Mouse (Mus musculus): ENCODE measurements at regions not wholly inside any gene's neighbourhood (a gene's known extent, or its start where the extent isn't known, plus 50 kb on each side); places are given as distances from the start of the nearest gene placed in this dataset.

- Histone ChIP-seq H3K9ac (ENCODE audit: low read depth, low read length) (no peak overlapping the region), H3K4me2 (replicated peaks; ENCODE audit: low read depth, low read length) (no peak overlapping the region), H3K27ac (ENCODE audit: low read depth, low read length) (no peak overlapping the region), H3K9me3 (ENCODE audit: control insufficient read depth, low read length) (no peaks in the 10 kb centered on the region), H3K27me3 (ENCODE audit: control insufficient read depth, insufficient read depth, low read length) (no peaks in the 10 kb centered on the region), H3K36me3 (ENCODE audit: control insufficient read depth, insufficient read depth, low read length) (no peaks in the 10 kb centered on the region), H3K4me1 (replicated peaks; ENCODE audit: control insufficient read depth, insufficient read depth, low read length) (no peaks in the 10 kb centered on the region), H3K4me3 (ENCODE audit: low read depth, low read length) (no peak overlapping the region)
- WGBS = 38% methylated on average over 1 of the region's 1 CpGs
- DNase-seq (ENCODE audit: low spot score) (peak; percentile 4), ATAC-seq (ENCODE audit: low FRiP score) (no peak)
Observed at GRCm38 (mm10) chr1:65681960-65682359, 244.4 kb upstream of the Crygf start.

GRCm38 (mm10) chr1:65687322-65687721, 239.0 kb upstream of the Crygf start:
- Histone ChIP-seq H3K4me2 (replicated peaks; ENCODE audit: low read depth, low read length) (no peak overlapping the region), H3K27ac (ENCODE audit: low read depth, low read length) (no peak overlapping the region), H3K36me3 (ENCODE audit: control insufficient read depth, insufficient read depth, low read length) (no peaks in the 10 kb centered on the region), H3K9me3 (ENCODE audit: control insufficient read depth, low read length) (no peaks in the 10 kb centered on the region), H3K27me3 (ENCODE audit: control insufficient read depth, insufficient read depth, low read length) (no peaks in the 10 kb centered on the region), H3K4me3 (ENCODE audit: low read depth, low read length) (no peak overlapping the region), H3K9ac (ENCODE audit: low read depth, low read length) (no peak overlapping the region), H3K4me1 (replicated peaks; ENCODE audit: control insufficient read depth, insufficient read depth, low read length) (no peaks in the 10 kb centered on the region)
- 88% methylated on average over 1 of the region's 1 CpGs for WGBS
- DNase-seq (ENCODE audit: low spot score) (no peak), ATAC-seq (ENCODE audit: low FRiP score) (no peak)

- no peak overlapping the region for H3K27ac ChIP-seq (ENCODE audit: low read depth, low read length)
- 89% methylated on average over 3 of the region's 3 CpGs for WGBS
- no peaks in the 10 kb centered on the region for H3K4me1 ChIP-seq (replicated peaks; ENCODE audit: control insufficient read depth, insufficient read depth, low read length)
- H3K36me3 ChIP-seq (ENCODE audit: control insufficient read depth, insufficient read depth, low read length) = no peaks in the 10 kb centered on the region
- ATAC-seq (ENCODE audit: low FRiP score) (no peak), DNase-seq (ENCODE audit: low spot score) (no peak)
- H3K4me2 ChIP-seq (replicated peaks; ENCODE audit: low read depth, low read length) = no peak overlapping the region
- no peaks in the 10 kb centered on the region for H3K27me3 ChIP-seq (ENCODE audit: control insufficient read depth, insufficient read depth, low read length)
- no peak overlapping the region for H3K4me3 ChIP-seq (ENCODE audit: low read depth, low read length)
- no peak overlapping the region for H3K9ac ChIP-seq (ENCODE audit: low read depth, low read length)
- H3K9me3 ChIP-seq (ENCODE audit: control insufficient read depth, low read length) = no peaks in the 10 kb centered on the region
Observed at GRCm38 (mm10) chr1:65730262-65730661, 196.1 kb upstream of the Crygf start.

GRCm38 (mm10) chr1:65757951-65758350, 168.4 kb upstream of the Crygf start:
- Histone ChIP-seq H3K27ac (ENCODE audit: low read depth, low read length) (no peak overlapping the region), H3K4me1 (replicated peaks; ENCODE audit: control insufficient read depth, insufficient read depth, low read length) (no peaks in the 10 kb centered on the region), H3K27me3 (ENCODE audit: control insufficient read depth, insufficient read depth, low read length) (no peaks in the 10 kb centered on the region), H3K9ac (ENCODE audit: low read depth, low read length) (no peak overlapping the region), H3K36me3 (ENCODE audit: control insufficient read depth, insufficient read depth, low read length) (no peaks in the 10 kb centered on the region), H3K4me3 (ENCODE audit: low read depth, low read length) (no peak overlapping the region), H3K9me3 (ENCODE audit: control insufficient read depth, low read length) (no peaks in the 10 kb centered on the region), H3K4me2 (replicated peaks; ENCODE audit: low read depth, low read length) (no peak overlapping the region)
- DNase-seq (ENCODE audit: low spot score) = no peak
- ATAC-seq (ENCODE audit: low FRiP score) = no peak
- WGBS = 92% methylated on average over 2 of the region's 2 CpGs

- no peak overlapping the region for H3K9ac ChIP-seq (ENCODE audit: low read depth, low read length)
- no peak overlapping the region for H3K27ac ChIP-seq (ENCODE audit: low read depth, low read length)
- DNase-seq (ENCODE audit: low spot score) (no peak), ATAC-seq (ENCODE audit: low FRiP score) (no peak)
- no peaks in the 10 kb centered on the region for H3K36me3 ChIP-seq (ENCODE audit: control insufficient read depth, insufficient read depth, low read length)
- no peak overlapping the region for H3K4me3 ChIP-seq (ENCODE audit: low read depth, low read length)
- H3K4me2 ChIP-seq (replicated peaks; ENCODE audit: low read depth, low read length) = no peak overlapping the region
- H3K27me3 ChIP-seq (ENCODE audit: control insufficient read depth, insufficient read depth, low read length) = no peaks in the 10 kb centered on the region
- no peaks in the 10 kb centered on the region for H3K9me3 ChIP-seq (ENCODE audit: control insufficient read depth, low read length)
- WGBS = 73% methylated on average over 2 of the region's 2 CpGs
- no peaks in the 10 kb centered on the region for H3K4me1 ChIP-seq (replicated peaks; ENCODE audit: control insufficient read depth, insufficient read depth, low read length)
Observed at GRCm38 (mm10) chr1:65761141-65761540, 165.2 kb upstream of the Crygf start.

GRCm38 (mm10) chr1:65800244-65800643, 126.1 kb upstream of the Crygf start:
- no peak overlapping the region for H3K4me3 ChIP-seq (ENCODE audit: low read depth, low read length)
- H3K4me1 ChIP-seq (replicated peaks; ENCODE audit: control insufficient read depth, insufficient read depth, low read length) = no peaks in the 10 kb centered on the region
- DNase-seq (ENCODE audit: low spot score) (no peak), ATAC-seq (ENCODE audit: low FRiP score) (no peak)
- WGBS = 74% methylated on average over 1 of the region's 1 CpGs
- no peak overlapping the region for H3K27ac ChIP-seq (ENCODE audit: low read depth, low read length)
- no peak overlapping the region for H3K9ac ChIP-seq (ENCODE audit: low read depth, low read length)
- no peaks in the 10 kb centered on the region for H3K9me3 ChIP-seq (ENCODE audit: control insufficient read depth, low read length)
- H3K27me3 ChIP-seq (ENCODE audit: control insufficient read depth, insufficient read depth, low read length) = no peaks in the 10 kb centered on the region
- no peaks in the 10 kb centered on the region for H3K36me3 ChIP-seq (ENCODE audit: control insufficient read depth, insufficient read depth, low read length)
- H3K4me2 ChIP-seq (replicated peaks; ENCODE audit: low read depth, low read length) = no peak overlapping the region

- H3K27ac ChIP-seq (ENCODE audit: low read depth, low read length) = no peak overlapping the region
- no peak overlapping the region for H3K9ac ChIP-seq (ENCODE audit: low read depth, low read length)
- WGBS = 79% methylated on average over 5 of the region's 5 CpGs
- no peaks in the 10 kb centered on the region for H3K4me1 ChIP-seq (replicated peaks; ENCODE audit: control insufficient read depth, insufficient read depth, low read length)
- ATAC-seq (ENCODE audit: low FRiP score) = no peak
- DNase-seq (ENCODE audit: low spot score) = no peak
- H3K9me3 ChIP-seq (ENCODE audit: control insufficient read depth, low read length) = no peaks in the 10 kb centered on the region
- H3K27me3 ChIP-seq (ENCODE audit: control insufficient read depth, insufficient read depth, low read length) = no peaks in the 10 kb centered on the region
- no peaks in the 10 kb centered on the region for H3K36me3 ChIP-seq (ENCODE audit: control insufficient read depth, insufficient read depth, low read length)
- H3K4me2 ChIP-seq (replicated peaks; ENCODE audit: low read depth, low read length) = no peak overlapping the region
- no peak overlapping the region for H3K4me3 ChIP-seq (ENCODE audit: low read depth, low read length)
Observed at GRCm38 (mm10) chr1:65820771-65821170, 105.5 kb upstream of the Crygf start.

- 86% methylated on average over 2 of the region's 2 CpGs for WGBS
- no peak overlapping the region for H3K9ac ChIP-seq (ENCODE audit: low read depth, low read length)
- no peak overlapping the region for H3K4me3 ChIP-seq (ENCODE audit: low read depth, low read length)
- no peaks in the 10 kb centered on the region for H3K9me3 ChIP-seq (ENCODE audit: control insufficient read depth, low read length)
- no peak for ATAC-seq (ENCODE audit: low FRiP score)
- no peaks in the 10 kb centered on the region for H3K36me3 ChIP-seq (ENCODE audit: control insufficient read depth, insufficient read depth, low read length)
- no peak for DNase-seq (ENCODE audit: low spot score)
- H3K27me3 ChIP-seq (ENCODE audit: control insufficient read depth, insufficient read depth, low read length) = no peaks in the 10 kb centered on the region
- H3K4me1 ChIP-seq (replicated peaks; ENCODE audit: control insufficient read depth, insufficient read depth, low read length) = no peaks in the 10 kb centered on the region
- H3K4me2 ChIP-seq (replicated peaks; ENCODE audit: low read depth, low read length) = no peak overlapping the region
- no peak overlapping the region for H3K27ac ChIP-seq (ENCODE audit: low read depth, low read length)
Observed at GRCm38 (mm10) chr1:65841116-65841515, 85.2 kb upstream of the Crygf start.

- Histone ChIP-seq H3K9me3 (ENCODE audit: control insufficient read depth, low read length) (no peaks in the 10 kb centered on the region), H3K27ac (ENCODE audit: low read depth, low read length) (no peak overlapping the region), H3K4me1 (replicated peaks; ENCODE audit: control insufficient read depth, insufficient read depth, low read length) (no peaks in the 10 kb centered on the region), H3K36me3 (ENCODE audit: control insufficient read depth, insufficient read depth, low read length) (no peaks in the 10 kb centered on the region), H3K27me3 (ENCODE audit: control insufficient read depth, insufficient read depth, low read length) (no peaks in the 10 kb centered on the region), H3K9ac (ENCODE audit: low read depth, low read length) (no peak overlapping the region), H3K4me2 (replicated peaks; ENCODE audit: low read depth, low read length) (no peak overlapping the region), H3K4me3 (ENCODE audit: low read depth, low read length) (no peak overlapping the region)
- DNase-seq (ENCODE audit: low spot score) (no peak), ATAC-seq (ENCODE audit: low FRiP score) (no peak)
- WGBS = 69% methylated on average over 2 of the region's 2 CpGs
Observed at GRCm38 (mm10) chr1:65847005-65847404, 79.3 kb upstream of the Crygf start.

All from hindbrain, embryonic 11.5 days (tissue).